Mouse (Mus musculus) retina, adult 2 months (tissue): ENCODE measurements at regions not wholly inside any gene's neighbourhood (a gene's known extent, or its start where the extent isn't known, plus 50 kb on each side); places are given as distances from the start of the nearest gene placed in this dataset.

Experiments used
- DNase-seq: peaks from one replicate; pipeline ENCODE4 v3.0.0-alpha.2; 2012; ENCODE audit warnings: low read depth, low spot score

DNA sequence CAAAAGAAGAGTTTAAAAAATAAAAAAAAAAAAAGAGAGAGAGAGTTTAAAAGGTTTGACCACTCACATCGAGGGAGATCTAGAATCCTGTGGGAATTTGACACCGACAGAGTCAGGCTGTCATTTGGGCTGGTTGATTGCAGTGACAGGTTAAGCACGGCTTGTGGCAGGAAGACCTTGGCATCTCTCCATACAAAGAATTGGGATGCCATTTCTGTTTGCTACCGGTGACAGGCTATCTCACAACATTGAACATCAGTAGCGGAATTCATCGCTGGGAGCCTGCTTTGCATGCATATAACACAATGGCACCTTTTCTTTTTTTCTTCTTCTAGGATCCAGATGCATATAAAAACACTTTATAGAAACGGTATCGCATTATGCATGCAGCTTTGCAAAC lies 53.7 kb upstream of the Gm26657 start:
- DNase-seq = no peak

DNA sequence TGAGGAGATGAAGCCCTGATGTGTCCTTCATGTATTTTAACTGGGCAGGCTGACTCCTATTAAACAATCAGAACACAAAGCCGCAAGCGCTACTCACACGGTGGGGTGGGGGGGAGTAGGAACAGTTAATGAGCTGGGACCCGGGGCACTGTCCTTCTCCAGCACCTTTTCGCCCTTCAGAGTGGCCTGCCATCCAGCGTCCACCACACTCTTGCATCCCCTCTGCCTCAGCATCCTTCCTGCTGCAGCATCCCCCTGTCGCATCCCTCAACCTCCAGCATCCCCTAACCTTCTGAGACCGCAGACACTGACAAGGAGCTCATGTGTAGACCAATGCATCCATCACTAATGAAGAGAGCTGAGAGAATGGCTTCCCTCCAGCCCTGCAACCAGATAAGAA lies 54.2 kb upstream of the Gm26657 start:
- no peak for DNase-seq

DNA sequence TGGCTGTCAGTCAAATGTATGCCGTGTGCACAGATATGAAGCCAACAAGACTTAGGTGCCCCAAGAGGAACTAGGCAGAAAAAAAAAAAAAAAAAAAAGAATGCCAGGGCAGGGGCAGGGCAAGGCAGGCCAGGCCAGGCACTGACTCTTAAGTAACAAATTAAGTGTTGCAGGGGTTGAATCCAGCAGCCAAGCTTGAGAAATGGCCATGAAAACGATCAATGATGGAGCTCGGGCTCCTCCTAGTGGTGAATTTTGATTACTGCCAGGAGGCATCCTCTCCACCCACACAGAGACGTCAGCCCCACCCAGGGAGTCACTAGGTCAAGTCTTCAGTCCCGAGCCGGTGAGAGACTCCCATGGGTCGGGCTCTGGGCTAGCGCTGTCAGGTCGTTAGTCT lies 54.7 kb upstream of the Gm26657 start:
- DNase-seq = peak; percentile 41

DNA sequence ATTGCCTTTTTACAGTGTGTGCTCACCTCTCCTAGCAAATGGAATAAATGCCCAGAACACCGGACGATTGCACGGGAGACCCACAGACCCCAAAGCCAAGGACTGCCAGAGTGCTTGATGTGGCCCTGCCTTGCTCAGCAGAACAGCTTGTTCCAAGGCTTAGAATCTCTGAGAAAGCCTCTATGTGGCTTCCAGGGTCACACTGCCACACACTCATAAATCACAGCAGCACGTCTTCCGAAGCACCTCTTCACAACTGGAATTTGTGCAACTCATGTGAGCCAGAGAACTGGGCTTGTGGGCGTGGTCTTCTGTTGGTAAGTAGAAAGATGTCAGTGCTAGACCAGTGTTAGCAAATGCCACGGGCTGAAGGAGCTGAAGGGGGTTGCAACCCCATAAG lies 55.8 kb upstream of the Gm26657 start:
- DNase-seq = no peak

DNA sequence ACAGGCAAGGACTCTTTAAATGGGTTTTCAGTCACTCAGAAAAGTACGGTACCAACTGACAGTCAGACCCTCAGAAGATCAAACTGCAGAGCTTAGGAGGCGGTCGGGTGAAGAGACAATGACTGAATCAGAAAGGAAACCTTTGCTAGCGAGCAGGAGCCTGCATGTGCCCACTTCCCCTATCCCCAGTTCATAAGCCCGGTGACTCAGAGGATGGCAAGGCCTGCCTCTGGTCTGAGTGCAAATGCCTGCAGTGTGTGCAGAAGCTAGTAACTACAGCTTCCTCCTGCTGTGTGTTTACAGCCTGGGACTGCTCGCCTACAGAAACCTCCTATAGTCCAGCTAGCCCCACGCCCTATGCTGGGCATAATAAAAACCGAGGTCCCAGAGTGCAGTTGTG lies 58.7 kb upstream of the Gm26657 start:
- DNase-seq = no peak

DNA sequence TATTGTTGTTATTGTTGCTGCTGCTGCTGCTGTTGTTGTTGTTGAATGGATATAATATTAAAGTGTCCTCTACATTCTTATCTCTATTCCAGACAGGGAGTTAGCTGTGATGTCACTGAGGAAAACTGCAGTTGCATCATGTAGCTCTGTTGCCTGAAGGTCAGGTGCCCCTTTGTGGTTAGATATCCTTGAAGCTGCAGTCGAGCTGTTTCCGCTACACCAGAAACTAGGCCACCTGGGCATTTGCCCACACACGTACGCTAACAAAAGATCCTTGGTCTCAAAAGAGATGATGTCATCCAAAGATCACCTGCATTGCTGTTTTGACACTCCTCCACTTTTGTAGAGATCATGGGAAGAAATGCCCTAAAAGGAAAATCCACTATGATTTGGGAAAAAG lies 66.0 kb upstream of the Gm26657 start:
- no peak for DNase-seq

DNA sequence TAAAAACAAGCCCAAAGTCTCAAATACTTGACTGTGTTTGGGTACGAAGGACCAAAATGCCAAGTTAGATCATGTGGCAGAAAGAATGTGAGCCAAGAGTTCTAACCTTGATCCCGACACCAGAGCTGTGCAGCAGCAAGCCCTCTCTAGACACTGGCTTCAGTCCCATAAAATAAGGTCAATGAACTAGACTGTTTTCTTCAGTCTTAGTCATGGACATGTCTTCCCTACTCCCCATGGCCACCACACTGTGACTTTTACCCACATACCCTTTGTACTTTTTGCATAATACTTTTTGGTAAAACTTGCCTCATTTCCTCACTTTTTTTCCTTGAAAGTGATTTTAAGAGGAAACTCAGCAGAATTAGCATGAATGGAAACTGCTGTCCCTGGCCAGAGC lies 74.9 kb upstream of the Gm26657 start:
- DNase-seq = no peak

DNA sequence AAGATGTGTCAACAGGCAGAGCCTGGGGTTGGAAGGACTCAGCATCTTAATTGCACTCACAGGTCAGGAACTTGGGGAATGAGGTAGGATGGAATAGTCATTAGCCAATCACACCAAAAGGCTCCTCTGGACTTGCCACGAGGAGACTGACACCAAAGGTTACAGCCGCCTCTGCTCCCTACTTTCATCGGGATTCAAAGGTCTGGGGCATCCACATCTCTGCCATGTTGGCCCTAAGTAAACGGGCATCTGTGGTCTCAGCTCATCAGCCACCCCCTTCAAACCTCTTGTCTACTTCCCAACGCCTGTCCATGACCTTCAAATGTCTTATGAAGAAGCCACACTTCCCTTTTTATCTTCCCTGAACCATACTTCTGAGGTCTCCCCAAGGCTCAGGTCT lies 78.1 kb upstream of the Gm26657 start:
- DNase-seq = no peak

DNA sequence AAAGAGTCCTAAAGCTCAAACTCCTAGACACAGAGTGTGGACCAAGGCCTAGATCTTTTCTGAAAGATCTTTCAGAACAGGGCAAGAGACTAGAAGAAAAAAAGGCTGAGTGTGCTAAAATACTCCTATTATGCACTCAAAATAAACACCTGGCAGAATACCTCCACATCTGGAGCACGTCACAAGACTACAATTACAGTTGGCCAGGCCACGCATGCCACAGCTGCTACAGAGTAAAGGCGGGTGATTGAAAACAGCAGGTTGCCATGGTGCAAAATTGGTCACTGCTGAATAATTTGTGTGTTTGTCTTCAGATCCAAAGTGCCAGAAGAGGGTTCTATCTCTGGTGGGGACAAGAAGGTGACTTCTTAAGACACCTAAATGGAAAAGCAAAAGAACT lies 82.8 kb upstream of the Gm26657 start:
- DNase-seq = no peak

DNA sequence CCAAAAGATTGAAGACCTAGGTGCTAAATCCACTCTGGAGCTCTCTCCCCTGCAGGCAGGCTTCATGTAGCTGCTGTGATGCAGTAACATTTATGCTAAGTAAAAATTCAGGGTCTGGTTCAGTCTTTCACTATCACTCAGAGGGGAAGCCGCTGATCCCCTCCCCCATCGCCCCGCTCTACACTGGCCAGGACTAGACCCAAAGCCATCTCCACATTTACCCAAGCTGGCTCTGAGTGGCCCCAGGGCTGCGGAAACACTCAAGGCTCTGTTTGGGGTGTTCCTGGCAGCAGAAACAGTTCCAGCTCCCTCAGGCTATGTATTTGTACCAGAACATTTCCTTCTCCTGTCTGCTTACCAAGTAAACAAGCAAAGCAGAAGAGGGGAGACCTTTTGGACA lies 85.5 kb upstream of the Gm26657 start:
- no peak for DNase-seq

DNA sequence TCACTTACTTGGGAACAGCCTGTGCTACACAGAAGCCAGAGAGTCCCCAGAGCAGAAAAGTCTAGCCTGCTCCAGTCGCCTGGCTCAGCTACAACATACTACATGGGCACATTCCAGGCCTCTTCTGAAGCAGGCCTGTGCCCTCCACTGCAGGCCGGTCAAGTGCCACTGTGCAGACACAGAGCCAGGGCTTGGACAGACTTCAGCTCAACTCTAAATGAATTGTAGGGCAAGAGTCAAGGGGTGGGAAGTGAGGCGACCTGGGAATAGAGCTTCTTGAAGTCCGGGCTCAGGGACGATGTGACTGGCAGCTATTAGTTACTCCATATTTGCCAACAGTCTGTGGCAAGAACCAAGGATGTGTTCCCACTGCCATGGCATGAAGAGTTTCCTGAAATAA lies 87.1 kb upstream of the Gm26657 start:
- no peak for DNase-seq

DNA sequence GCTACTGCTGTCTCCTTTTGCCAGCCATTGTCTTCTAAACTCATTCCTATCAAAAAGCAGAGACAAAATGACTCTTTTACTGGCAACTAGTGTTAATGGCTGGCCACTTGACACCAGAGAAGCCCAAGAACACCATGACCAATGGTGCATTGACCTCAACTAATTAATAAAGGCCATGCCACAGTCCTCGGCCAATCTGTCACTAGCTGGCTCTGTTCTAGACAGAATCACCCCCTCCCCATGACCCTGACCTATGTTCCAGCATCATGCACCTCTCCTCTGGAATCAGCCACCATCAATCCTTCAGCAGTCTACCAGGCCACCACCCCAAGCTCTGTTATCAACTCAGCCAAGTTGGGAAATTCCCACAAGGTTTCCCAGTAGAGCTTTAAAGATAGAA lies 90.1 kb upstream of the Gm26657 start:
- DNase-seq = no peak

DNA sequence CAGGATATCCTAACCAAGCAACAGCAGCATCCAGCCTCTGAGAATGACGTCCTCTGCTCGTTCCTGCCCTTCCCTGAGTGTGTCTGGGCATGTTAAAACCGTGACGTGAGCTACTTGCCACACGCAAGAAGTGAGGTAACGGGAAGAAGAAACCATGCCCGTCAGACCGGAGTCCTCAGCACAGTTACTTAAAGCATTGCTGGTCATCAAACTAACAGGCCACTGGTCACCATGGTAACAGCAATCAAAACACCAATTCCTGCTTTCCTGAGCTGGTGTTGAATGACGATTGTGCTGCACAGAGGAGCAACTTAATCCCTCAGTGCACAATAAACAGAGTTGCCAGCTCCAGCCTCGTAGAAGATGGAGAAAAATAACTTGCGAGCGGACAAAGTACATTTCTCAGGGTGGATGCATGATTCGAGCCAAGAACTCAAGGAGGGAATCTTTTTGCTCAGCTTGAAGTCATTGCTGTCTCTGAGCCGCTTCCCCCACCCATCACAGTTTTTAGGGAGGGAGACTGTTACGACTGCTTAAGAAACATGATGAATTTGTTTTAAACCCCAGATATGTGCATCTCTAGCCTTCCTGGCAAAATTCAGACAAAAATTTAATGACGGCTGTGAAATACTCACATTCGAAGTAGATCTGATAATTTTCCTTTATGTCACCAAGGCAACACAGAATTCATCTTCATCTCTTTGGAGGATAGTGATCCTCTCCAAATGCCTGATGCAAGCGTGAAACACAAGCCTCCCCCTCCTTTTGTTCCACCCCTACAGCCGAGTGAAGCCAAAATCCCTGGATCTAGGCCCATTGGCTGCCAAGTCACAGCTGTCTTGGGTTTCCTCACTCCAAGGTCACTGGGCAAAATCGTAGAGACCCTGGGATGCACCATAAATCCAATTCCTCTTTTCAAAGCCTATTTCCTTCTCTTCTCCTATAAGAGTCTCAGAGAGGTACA lies 95.6 kb upstream of the Gm26657 start:
- DNase-seq = no peak

DNA sequence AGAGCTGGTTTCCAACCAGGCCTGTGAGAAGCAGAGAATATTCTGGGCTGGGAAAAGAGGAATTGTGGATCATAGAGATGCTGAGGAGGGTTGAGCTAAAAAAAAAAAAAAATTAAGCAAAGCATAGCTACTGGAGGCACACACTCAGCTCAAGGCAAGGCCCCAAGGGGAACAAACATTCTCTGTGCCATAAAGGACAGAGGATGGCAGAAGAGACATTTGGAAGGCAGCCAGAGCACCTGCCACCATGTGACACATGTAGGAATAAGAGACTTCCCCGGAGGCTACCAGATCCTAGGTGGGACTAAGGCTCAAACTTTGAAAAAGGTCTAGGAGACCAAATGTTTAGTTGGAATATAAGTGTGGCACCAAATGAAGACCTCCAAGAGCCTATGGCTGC lies 96.4 kb upstream of the Gm26657 start:
- no peak for DNase-seq

DNA sequence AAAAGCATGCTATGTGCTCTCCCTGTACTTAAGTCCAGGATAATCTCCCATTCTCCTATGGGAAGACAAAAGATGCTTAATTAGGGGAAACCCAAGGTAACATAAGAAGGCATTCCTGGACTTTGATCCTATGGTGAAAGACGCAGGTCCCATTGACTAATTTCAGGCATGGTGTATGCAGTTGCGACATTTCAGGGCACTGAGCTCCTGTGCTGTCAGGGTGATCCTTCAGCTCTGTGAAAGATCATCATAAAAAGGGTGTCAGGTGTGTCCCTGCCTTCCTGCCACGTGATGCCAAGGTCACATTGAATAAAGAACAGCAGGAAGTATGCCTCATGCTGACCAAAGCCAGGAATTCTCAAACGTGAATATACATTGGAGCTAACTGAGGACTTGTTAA lies 100.2 kb upstream of the Gm26657 start:
- no peak for DNase-seq

DNA sequence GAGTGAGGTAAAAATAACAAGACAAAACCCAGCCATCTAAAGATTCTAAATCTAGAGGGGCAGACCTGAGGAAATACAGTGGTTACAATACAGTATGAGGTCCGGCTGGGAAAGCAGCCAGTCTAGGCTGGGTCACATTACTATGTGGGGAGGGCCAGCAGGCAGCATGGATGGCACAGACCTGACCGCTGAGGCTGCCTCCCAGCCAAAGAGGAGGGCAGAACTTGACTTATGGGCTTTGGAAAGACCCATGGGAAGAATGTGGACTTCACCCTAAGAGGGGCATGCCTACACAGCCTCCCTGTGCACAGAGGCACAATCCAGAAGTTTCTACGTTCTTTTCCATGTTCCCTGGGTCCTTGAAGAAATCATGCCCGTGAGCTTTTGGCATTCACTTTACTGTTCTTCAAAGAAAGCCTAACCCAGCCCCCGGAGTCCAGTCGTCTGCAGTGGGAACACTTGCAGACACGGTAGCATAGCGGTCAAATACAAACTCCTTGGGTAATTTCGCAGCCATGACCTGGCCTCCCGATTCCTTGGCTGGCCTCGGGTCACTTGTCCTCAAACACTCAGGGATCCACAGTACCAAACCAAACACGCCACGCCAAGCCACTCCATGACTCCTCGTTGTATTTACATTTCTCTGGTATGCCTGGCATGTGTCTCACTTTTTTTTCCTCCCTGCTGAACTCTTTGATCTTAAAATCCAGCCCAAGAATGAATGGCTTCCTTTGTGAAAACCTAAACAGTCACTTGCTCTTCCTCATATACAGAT lies 101.0 kb upstream of the Gm26657 start:
- no peak for DNase-seq

DNA sequence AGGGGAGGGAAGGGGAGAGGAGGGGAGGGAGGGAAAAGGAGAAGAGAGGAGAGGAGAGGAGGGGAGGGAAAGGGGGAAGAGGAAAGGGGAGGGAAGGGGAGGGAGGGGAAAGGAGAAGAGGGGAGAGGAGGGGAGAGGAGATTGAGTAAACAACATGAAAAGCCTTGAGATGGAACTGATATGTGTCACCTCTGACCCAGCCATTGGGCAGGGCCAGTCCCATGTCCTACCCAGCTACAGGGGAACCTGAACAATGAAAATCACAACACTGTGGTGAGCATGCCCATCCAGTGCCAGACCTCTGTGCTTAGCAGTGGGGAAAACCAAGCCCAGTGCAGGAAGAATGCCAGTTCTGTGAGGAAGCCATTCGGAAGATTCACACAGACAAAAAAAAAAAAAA lies 103.6 kb upstream of the Gm26657 start:
- no peak for DNase-seq

DNA sequence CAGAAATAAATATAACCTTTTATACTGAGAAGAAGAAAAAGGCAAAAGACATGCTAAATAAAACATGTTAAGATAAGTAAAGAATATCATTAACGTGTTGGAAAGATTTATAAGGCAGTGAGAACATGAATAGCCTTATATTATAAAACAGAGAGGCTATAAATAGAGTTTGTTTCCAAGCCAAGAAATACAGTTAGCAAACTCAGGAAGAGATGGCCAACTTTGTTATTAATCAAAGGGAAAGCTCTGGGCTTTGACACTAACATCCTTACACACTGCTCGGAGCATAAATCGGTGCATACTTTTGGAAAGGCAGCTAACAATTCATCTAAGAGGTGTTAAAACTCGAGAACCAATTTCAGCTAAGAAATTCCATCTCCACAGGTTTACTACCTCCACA lies 106.3 kb upstream of the Gm26657 start:
- DNase-seq = no peak

DNA sequence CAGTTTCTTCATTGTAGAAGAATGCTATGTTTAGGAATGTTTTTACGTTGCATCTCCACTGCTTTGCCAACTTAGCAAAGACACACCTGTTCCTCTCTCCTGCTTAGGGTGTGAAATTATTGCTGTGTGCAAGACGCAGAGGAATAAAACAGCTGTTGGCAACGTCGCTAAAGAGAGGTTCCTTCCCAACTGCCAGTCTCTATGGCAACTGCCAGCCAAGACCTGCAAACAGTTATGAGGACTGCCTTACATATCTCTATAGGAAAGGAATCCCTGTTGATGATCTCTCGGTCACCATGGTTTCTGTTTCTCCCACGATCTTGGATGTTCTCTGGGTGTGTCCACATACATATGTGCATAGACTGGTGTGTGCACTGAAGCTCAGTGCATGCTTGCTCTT lies 109.6 kb upstream of the Gm26657 start:
- DNase-seq = no peak

DNA sequence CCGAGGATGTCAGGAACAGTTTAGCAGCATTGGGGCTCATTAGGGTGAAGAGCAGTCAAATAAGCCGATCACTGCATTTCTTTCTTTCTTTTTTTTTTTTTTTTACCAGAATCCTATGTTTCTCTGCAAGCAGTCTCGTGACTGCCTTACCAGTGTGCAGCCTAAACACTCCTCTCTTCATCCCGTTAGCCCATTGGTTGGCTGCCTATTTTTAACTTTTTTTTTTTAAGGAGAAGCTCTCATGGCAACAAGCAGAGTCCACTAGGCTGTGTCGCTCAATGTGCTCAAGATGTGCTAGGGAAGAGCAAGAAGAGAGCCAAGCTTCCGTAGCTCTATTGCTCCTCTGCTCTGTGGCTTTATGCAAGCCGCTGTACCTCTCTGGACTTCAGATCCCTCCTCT lies 112.7 kb upstream of the Gm26657 start:
- DNase-seq = no peak

DNA sequence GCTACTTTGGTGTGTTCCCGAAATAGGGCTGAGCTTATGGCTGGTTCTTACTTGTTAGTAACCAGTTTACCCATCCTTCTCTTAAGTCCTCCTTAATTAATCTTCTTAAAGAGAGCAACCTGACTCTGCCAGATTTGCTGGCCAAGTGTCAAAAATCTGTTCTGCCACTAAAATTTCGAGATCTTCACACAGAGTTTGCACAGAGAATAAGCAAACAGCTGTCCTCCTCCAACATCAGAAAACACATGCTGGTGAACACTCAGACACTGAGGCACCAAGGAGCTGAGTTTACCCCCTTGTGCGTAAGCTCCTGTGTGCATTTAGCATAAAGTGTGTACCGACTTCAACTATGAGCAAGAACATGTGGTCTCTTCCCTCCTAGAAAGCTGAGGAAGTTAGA lies 118.1 kb upstream of the Gm26657 start:
- no peak for DNase-seq

DNA sequence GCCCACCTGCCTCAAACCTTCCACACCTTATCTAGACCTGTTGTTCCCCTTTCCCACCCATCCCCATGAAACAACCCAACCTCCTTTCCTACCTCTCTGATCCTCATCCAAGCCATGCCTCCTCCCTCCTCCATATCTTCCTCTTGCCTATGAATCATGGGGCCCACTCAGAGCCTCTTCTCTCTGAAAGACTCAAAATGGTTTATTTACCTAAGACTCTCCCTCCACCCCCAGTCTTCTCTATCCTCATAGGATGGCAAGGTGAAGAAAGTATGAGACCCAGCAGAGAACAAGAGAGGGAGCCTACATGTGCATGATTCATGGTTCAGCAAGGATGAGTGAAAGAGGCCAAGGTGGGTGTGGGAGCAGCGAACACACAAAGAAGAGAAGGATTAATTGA lies 118.5 kb upstream of the Gm26657 start:
- no peak for DNase-seq

DNA sequence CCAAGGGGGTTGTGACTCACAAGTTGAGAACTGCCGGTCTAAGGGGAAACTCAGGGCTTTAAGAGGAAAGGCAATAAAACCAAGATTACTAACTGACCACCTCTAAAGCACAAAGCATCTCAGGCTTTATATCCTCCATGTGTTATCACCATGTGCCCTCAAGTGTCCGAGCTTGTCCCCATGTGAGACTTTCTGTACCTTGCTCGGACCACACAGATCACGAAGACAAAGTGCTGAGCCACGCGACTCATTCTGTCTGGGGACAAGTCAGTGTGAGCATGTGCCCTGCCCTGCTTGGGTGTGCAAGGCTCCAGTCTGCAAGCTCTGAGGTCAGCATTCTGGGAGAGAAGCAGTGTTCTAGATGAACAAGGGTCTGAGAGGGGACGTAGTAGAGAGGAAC lies 119.2 kb upstream of the Gm26657 start:
- no peak for DNase-seq
